Mouse (Mus musculus): ENCODE measurements at regions not wholly inside any gene's neighbourhood (a gene's known extent, or its start where the extent isn't known, plus 50 kb on each side); places are given as distances from the start of the nearest gene placed in this dataset.

DNA sequence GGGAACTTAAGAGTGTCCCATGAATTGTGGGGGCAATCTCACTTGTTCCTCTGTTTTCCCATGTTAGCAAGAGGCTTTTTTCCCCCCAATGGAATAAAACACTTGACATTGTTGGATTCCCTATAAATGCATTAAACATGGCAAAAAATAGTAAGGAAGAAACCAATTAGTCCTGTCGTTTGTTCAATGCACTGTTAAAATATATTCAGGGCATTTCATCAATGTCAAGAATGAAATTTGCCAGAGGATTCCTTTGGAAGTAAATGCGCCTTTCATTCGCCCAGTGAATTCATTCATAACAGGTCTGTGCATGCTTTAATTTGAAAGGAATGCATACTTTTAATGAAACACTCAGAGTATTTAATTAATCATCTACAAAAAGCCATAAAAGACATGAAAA lies 172.5 kb upstream of the Hmga2 start:
- no peak for DNase-seq (ENCODE audit: extremely low read depth)
- TF ChIP-seq MEF2A (IDR thresholded peaks at IDR 0.05; ENCODE audit: borderline replicate concordance, low read depth, low read length) (no peak), HCFC1 (IDR thresholded peaks at IDR 0.05; ENCODE audit: low read depth, low read length) (no peak), MYC (IDR thresholded peaks at IDR 0.05; ENCODE audit: low read depth, low read length) (no peak), JUN (IDR thresholded peaks at IDR 0.05; ENCODE audit: insufficient read depth, low read depth, low read length) (no peak), KAT2A (IDR thresholded peaks at IDR 0.05; ENCODE audit: insufficient replicate concordance, low read length) (no peak), ZC3H11A (IDR thresholded peaks at IDR 0.05; ENCODE audit: low read depth, low read length) (no peak), E2F4 (IDR thresholded peaks at IDR 0.05; ENCODE audit: insufficient replicate concordance, low read depth, low read length) (no peak)
- Histone ChIP-seq H3K79me2 (replicated peaks; ENCODE audit: control insufficient read depth, extremely low read depth, insufficient read depth, poor library complexity, severe bottlenecking) (no peaks in the 10 kb centered on the region), H3K4me1 (ENCODE audit: control insufficient read depth in 1 of 2, insufficient read depth in 2 of 2) (no peaks in the 10 kb centered on the region), H3K27me3 (replicated peaks) (no peaks in the 10 kb centered on the region), H3K9ac (ENCODE audit: insufficient read depth, low read depth) (no peak overlapping the region), H3K4me3 (replicated peaks in 1 of 3; ENCODE audit: low read depth in 2 of 3, low read length in 2 of 3, poor library complexity in 1 of 3) (no peak overlapping the region), H3K27ac (ENCODE audit: insufficient read depth, low read depth) (no peak overlapping the region), H3K36me3 (replicated peaks in 1 of 2; ENCODE audit: control insufficient read depth in 1 of 2, insufficient read depth in 1 of 2, low read length in 1 of 2) (no peaks in the 10 kb centered on the region), H3K4me2 (ENCODE audit: insufficient read depth, low read depth, poor library complexity, severe bottlenecking) (no peak overlapping the region), H3K9me3 (replicated peaks; ENCODE audit: low read length) (peaks cover 65% of the 10 kb centered on the region)
- dilution Hi-C loops (cut with MboI; ENCODE audit: extremely low pct_ligation_motif_present, extremely low pct_unique_long_range_greater_than_20kb, low sequenced_read_pairs) = no loop called here
- in situ Hi-C loops (cut with MboI; ENCODE audit: low pct_ligation_motif_present, low pct_unique_long_range_greater_than_20kb, low sequenced_read_pairs) = no loop called here

DNA sequence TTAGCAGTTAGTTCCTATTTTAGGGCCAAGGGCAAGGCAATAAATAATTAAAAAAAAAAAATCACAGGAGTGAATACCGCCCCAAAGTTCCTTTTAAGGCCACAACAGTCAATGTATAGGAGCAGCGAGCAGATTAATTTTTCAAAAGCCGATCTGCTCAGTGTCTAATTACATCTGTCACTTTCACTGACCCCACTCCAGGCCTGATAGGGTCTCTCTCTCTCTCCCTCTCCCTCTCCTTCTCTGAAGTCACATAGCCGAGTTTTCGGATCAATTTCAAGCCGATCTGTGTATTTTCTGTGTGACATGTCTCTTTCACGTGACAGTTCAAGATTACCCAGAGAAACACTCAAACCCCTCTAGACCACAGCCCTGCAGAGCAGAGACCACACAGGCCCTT lies 171.8 kb upstream of the Hmga2 start:
- dilution Hi-C loops (cut with MboI; ENCODE audit: extremely low pct_ligation_motif_present, extremely low pct_unique_long_range_greater_than_20kb, low sequenced_read_pairs) = no loop called here
- Histone ChIP-seq H3K4me2 (ENCODE audit: insufficient read depth, low read depth, poor library complexity, severe bottlenecking) (no peak overlapping the region), H3K9ac (ENCODE audit: insufficient read depth, low read depth) (no peak overlapping the region), H3K4me1 (ENCODE audit: control insufficient read depth in 1 of 2, insufficient read depth in 2 of 2) (no peaks in the 10 kb centered on the region), H3K79me2 (replicated peaks; ENCODE audit: control insufficient read depth, extremely low read depth, insufficient read depth, poor library complexity, severe bottlenecking) (no peaks in the 10 kb centered on the region), H3K4me3 (replicated peaks in 1 of 3; ENCODE audit: low read depth in 2 of 3, low read length in 2 of 3, poor library complexity in 1 of 3) (no peak overlapping the region), H3K9me3 (replicated peaks; ENCODE audit: low read length) (peaks cover 63% of the 10 kb centered on the region), H3K27ac (ENCODE audit: insufficient read depth, low read depth) (no peak overlapping the region), H3K36me3 (replicated peaks in 1 of 2; ENCODE audit: control insufficient read depth in 1 of 2, insufficient read depth in 1 of 2, low read length in 1 of 2) (no peaks in the 10 kb centered on the region), H3K27me3 (replicated peaks) (no peaks in the 10 kb centered on the region)
- in situ Hi-C loops (cut with MboI; ENCODE audit: low pct_ligation_motif_present, low pct_unique_long_range_greater_than_20kb, low sequenced_read_pairs) = no loop called here
- TF ChIP-seq KAT2A (IDR thresholded peaks at IDR 0.05; ENCODE audit: insufficient replicate concordance, low read length) (no peak), MXI1 (IDR thresholded peaks at IDR 0.05; ENCODE audit: low read depth, low read length) (no peak), RAD21 (IDR thresholded peaks at IDR 0.05; ENCODE audit: low read depth, low read length) (no peak), ETS1 (conservative IDR thresholded peaks at IDR 0.05; ENCODE audit: low read depth, low read length) (no peak), CHD1 (IDR thresholded peaks at IDR 0.05; ENCODE audit: low read depth, low read length) (no peak), JUND (conservative IDR thresholded peaks at IDR 0.05; ENCODE audit: low read depth, low read length) (no peak), POLR2A (IDR thresholded peaks at IDR 0.05; ENCODE audit: low read depth, low read length) (no peak)
- DNase-seq (ENCODE audit: extremely low read depth) = no peak

DNA sequence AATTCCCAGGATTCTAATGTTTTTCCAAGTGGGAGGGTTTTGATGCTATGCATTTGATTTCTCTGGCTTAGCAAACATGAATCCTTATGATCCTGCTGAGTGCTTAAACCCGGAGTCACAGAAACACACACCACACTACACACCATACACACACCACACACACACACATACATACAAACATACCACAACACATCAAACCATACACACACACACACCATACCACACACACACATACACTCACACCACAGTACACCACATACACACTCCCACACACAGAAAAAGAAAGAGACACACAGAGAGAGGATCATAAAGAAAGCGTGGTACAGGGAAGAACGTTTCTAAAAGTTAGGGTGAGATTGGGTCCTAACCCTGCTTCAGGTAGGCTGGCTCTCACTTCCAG lies 171.1 kb upstream of the Hmga2 start:
- Histone ChIP-seq H3K4me1 (ENCODE audit: control insufficient read depth in 1 of 2, insufficient read depth in 2 of 2) (no peaks in the 10 kb centered on the region), H3K27ac (ENCODE audit: insufficient read depth, low read depth) (no peak overlapping the region), H3K9ac (ENCODE audit: insufficient read depth, low read depth) (no peak overlapping the region), H3K4me2 (ENCODE audit: insufficient read depth, low read depth, poor library complexity, severe bottlenecking) (no peak overlapping the region), H3K79me2 (replicated peaks; ENCODE audit: control insufficient read depth, extremely low read depth, insufficient read depth, poor library complexity, severe bottlenecking) (no peaks in the 10 kb centered on the region), H3K9me3 (replicated peaks; ENCODE audit: low read length) (peaks cover 61% of the 10 kb centered on the region), H3K27me3 (replicated peaks) (no peaks in the 10 kb centered on the region), H3K4me3 (replicated peaks in 1 of 3; ENCODE audit: low read depth in 2 of 3, low read length in 2 of 3, poor library complexity in 1 of 3) (no peak overlapping the region), H3K36me3 (replicated peaks in 1 of 2; ENCODE audit: control insufficient read depth in 1 of 2, insufficient read depth in 1 of 2, low read length in 1 of 2) (no peaks in the 10 kb centered on the region)
- TF ChIP-seq POLR2AphosphoS2 (IDR thresholded peaks at IDR 0.05; ENCODE audit: low read depth, low read length) = no peak
- TF ChIP-seq IRF4 (IDR thresholded peaks at IDR 0.05; ENCODE audit: low read depth, low read length) = no peak
- no peak for TF ChIP-seq MXI1 (IDR thresholded peaks at IDR 0.05; ENCODE audit: low read depth, low read length)
- no peak for TF ChIP-seq MEF2A (IDR thresholded peaks at IDR 0.05; ENCODE audit: borderline replicate concordance, low read depth, low read length)
- TF ChIP-seq MAZ (IDR thresholded peaks at IDR 0.05; ENCODE audit: low read depth, low read length) = no peak
- no peak for TF ChIP-seq KAT2A (IDR thresholded peaks at IDR 0.05; ENCODE audit: insufficient replicate concordance, low read length)
- TF ChIP-seq NELFE (IDR thresholded peaks at IDR 0.05; ENCODE audit: low read depth, low read length) = no peak
- no peak for TF ChIP-seq ELF1 (IDR thresholded peaks at IDR 0.05; ENCODE audit: low read depth, low read length)
- no peak for TF ChIP-seq USF1 (IDR thresholded peaks at IDR 0.05; ENCODE audit: low read depth, low read length)
- no peak for TF ChIP-seq ZKSCAN1 (IDR thresholded peaks at IDR 0.05; ENCODE audit: borderline replicate concordance, low read depth, low read length)
- TF ChIP-seq TBP (conservative IDR thresholded peaks at IDR 0.05; ENCODE audit: low read depth, low read length) = no peak
- TF ChIP-seq NRF1 (IDR thresholded peaks at IDR 0.05; ENCODE audit: low read depth, low read length) = no peak
- no peak for TF ChIP-seq RAD21 (IDR thresholded peaks at IDR 0.05; ENCODE audit: low read depth, low read length)
- TF ChIP-seq CHD1 (IDR thresholded peaks at IDR 0.05; ENCODE audit: low read depth, low read length) = no peak
- in situ Hi-C loops (cut with MboI; ENCODE audit: low pct_ligation_motif_present, low pct_unique_long_range_greater_than_20kb, low sequenced_read_pairs) (no loop called here), dilution Hi-C loops (cut with MboI; ENCODE audit: extremely low pct_ligation_motif_present, extremely low pct_unique_long_range_greater_than_20kb, low sequenced_read_pairs) (no loop called here)
- no peak for DNase-seq (ENCODE audit: extremely low read depth)

Data from CH12.LX (cell line).